Mouse (Mus musculus): ENCODE data around the gene Wnt7a. TPM values are rescaled to one million over a fixed set of nuclear protein-coding genes. Genes with fewer than 3 reads are reported as not detected.

Wnt7a gene
- polyA plus RNA-seq, 1 experiment: not detected

- Histone ChIP-seq H3ac (ENCODE audit: control insufficient read depth, insufficient read length) (no peak overlapping the region), H3K36me3 (ENCODE audit: control insufficient read depth, insufficient read depth) (no peaks in the 10 kb centered on the region), H3K27me3 (ENCODE audit: control insufficient read depth, insufficient read depth, insufficient read length) (peaks cover 53% of the 10 kb centered on the region), H3K79me2 (ENCODE audit: control insufficient read depth, insufficient read depth) (no peaks in the 10 kb centered on the region), H3K4me3 (no peak overlapping the region), H3K4me2 (ENCODE audit: low read depth) (no peak overlapping the region)
- TF ChIP-seq CEBPB (IDR thresholded peaks at IDR 0.05; ENCODE audit: insufficient read depth, poor library complexity, severe bottlenecking): no peak
- TF ChIP-seq POLR2AphosphoS2 (IDR thresholded peaks at IDR 0.05; ENCODE audit: insufficient read length, low read depth): no peak
- no peak for TF ChIP-seq TCF12 (IDR thresholded peaks at IDR 0.05; ENCODE audit: insufficient read depth, poor library complexity, severe bottlenecking)
- TF ChIP-seq SRF (IDR thresholded peaks at IDR 0.05; ENCODE audit: control insufficient read depth, insufficient read length, low read depth): no peak
- no peak for TF ChIP-seq USF1 (IDR thresholded peaks at IDR 0.05; ENCODE audit: low read depth)
- no peak for TF ChIP-seq MAX (IDR thresholded peaks at IDR 0.05; ENCODE audit: low read depth)
- TF ChIP-seq POLR2A (IDR thresholded peaks at IDR 0.05; ENCODE audit: insufficient read length, low read depth): no peak
- no peak for TF ChIP-seq E2F4 (IDR thresholded peaks at IDR 0.05; ENCODE audit: insufficient read depth)
- TF ChIP-seq MYOD1 (IDR thresholded peaks at IDR 0.05; ENCODE audit: control insufficient read depth in 1 of 3, insufficient read length in 2 of 3, low read depth in 2 of 3): no peak
- no peak for TF ChIP-seq REST (IDR thresholded peaks at IDR 0.05; ENCODE audit: insufficient read depth, insufficient read length)
- no peak for TF ChIP-seq TCF3 (IDR thresholded peaks at IDR 0.05; ENCODE audit: insufficient read length, low read depth)
- no peak for TF ChIP-seq MYOG (IDR thresholded peaks at IDR 0.05; ENCODE audit: control insufficient read depth in 1 of 3, insufficient read depth in 1 of 3, insufficient read length in 2 of 3, low read depth in 2 of 3)
Observed at GRCm38 (mm10) chr6:91421629-91422028, 10.5 kb upstream of the Wnt7a start.

GRCm38 (mm10) chr6:91417291-91417845, 6.2 kb upstream of the Wnt7a start:
- Histone ChIP-seq H3K4me3 (no peak overlapping the region), H3K36me3 (ENCODE audit: control insufficient read depth, insufficient read depth) (no peaks in the 10 kb centered on the region), H3K4me2 (ENCODE audit: low read depth) (no peak overlapping the region), H3K27me3 (ENCODE audit: control insufficient read depth, insufficient read depth, insufficient read length) (peaks cover 53% of the 10 kb centered on the region), H3ac (ENCODE audit: control insufficient read depth, insufficient read length) (no peak overlapping the region), H3K79me2 (ENCODE audit: control insufficient read depth, insufficient read depth) (no peaks in the 10 kb centered on the region)
- TF ChIP-seq E2F4 (IDR thresholded peaks at IDR 0.05; ENCODE audit: insufficient read depth) (no peak), MYOG (IDR thresholded peaks at IDR 0.05; ENCODE audit: control insufficient read depth in 1 of 3, insufficient read depth in 1 of 3, insufficient read length in 2 of 3, low read depth in 2 of 3) (no peak), REST (IDR thresholded peaks at IDR 0.05; ENCODE audit: insufficient read depth, insufficient read length) (no peak), MYOD1 (IDR thresholded peaks at IDR 0.05; ENCODE audit: control insufficient read depth in 1 of 3, insufficient read length in 2 of 3, low read depth in 2 of 3) (no peak), SRF (IDR thresholded peaks at IDR 0.05; ENCODE audit: control insufficient read depth, insufficient read length, low read depth) (no peak), TCF3 (IDR thresholded peaks at IDR 0.05; ENCODE audit: insufficient read length, low read depth) (no peak), POLR2AphosphoS2 (IDR thresholded peaks at IDR 0.05; ENCODE audit: insufficient read length, low read depth) (no peak), MAX (IDR thresholded peaks at IDR 0.05; ENCODE audit: low read depth) (no peak), POLR2A (IDR thresholded peaks at IDR 0.05; ENCODE audit: insufficient read length, low read depth) (no peak), USF1 (IDR thresholded peaks at IDR 0.05; ENCODE audit: low read depth) (no peak), CEBPB (IDR thresholded peaks at IDR 0.05; ENCODE audit: insufficient read depth, poor library complexity, severe bottlenecking) (no peak), TCF12 (IDR thresholded peaks at IDR 0.05; ENCODE audit: insufficient read depth, poor library complexity, severe bottlenecking) (no peak)

GRCm38 (mm10) chr6:91416146-91416545, 5.0 kb upstream of the Wnt7a start:
- Histone ChIP-seq H3K4me3 (no peak overlapping the region), H3K4me2 (ENCODE audit: low read depth) (no peak overlapping the region), H3K79me2 (ENCODE audit: control insufficient read depth, insufficient read depth) (no peaks in the 10 kb centered on the region), H3K36me3 (ENCODE audit: control insufficient read depth, insufficient read depth) (no peaks in the 10 kb centered on the region), H3ac (ENCODE audit: control insufficient read depth, insufficient read length) (no peak overlapping the region), H3K27me3 (ENCODE audit: control insufficient read depth, insufficient read depth, insufficient read length) (peaks cover 53% of the 10 kb centered on the region)
- no peak for TF ChIP-seq TCF12 (IDR thresholded peaks at IDR 0.05; ENCODE audit: insufficient read depth, poor library complexity, severe bottlenecking)
- TF ChIP-seq MYOG (IDR thresholded peaks at IDR 0.05; ENCODE audit: control insufficient read depth in 1 of 3, insufficient read depth in 1 of 3, insufficient read length in 2 of 3, low read depth in 2 of 3): no peak
- no peak for TF ChIP-seq POLR2AphosphoS2 (IDR thresholded peaks at IDR 0.05; ENCODE audit: insufficient read length, low read depth)
- no peak for TF ChIP-seq E2F4 (IDR thresholded peaks at IDR 0.05; ENCODE audit: insufficient read depth)
- no peak for TF ChIP-seq POLR2A (IDR thresholded peaks at IDR 0.05; ENCODE audit: insufficient read length, low read depth)
- TF ChIP-seq CEBPB (IDR thresholded peaks at IDR 0.05; ENCODE audit: insufficient read depth, poor library complexity, severe bottlenecking): no peak
- no peak for TF ChIP-seq USF1 (IDR thresholded peaks at IDR 0.05; ENCODE audit: low read depth)
- TF ChIP-seq REST (IDR thresholded peaks at IDR 0.05; ENCODE audit: insufficient read depth, insufficient read length): no peak
- no peak for TF ChIP-seq MYOD1 (IDR thresholded peaks at IDR 0.05; ENCODE audit: control insufficient read depth in 1 of 3, insufficient read length in 2 of 3, low read depth in 2 of 3)
- TF ChIP-seq MAX (IDR thresholded peaks at IDR 0.05; ENCODE audit: low read depth): no peak
- no peak for TF ChIP-seq TCF3 (IDR thresholded peaks at IDR 0.05; ENCODE audit: insufficient read length, low read depth)

- TF ChIP-seq REST (IDR thresholded peaks at IDR 0.05; ENCODE audit: insufficient read depth, insufficient read length) (no peak), SRF (IDR thresholded peaks at IDR 0.05; ENCODE audit: control insufficient read depth, insufficient read length, low read depth) (no peak), MYOD1 (IDR thresholded peaks at IDR 0.05; ENCODE audit: control insufficient read depth in 1 of 3, insufficient read length in 2 of 3, low read depth in 2 of 3) (no peak), TCF12 (IDR thresholded peaks at IDR 0.05; ENCODE audit: insufficient read depth, poor library complexity, severe bottlenecking) (no peak), USF1 (IDR thresholded peaks at IDR 0.05; ENCODE audit: low read depth) (no peak), MAX (IDR thresholded peaks at IDR 0.05; ENCODE audit: low read depth) (no peak), TCF3 (IDR thresholded peaks at IDR 0.05; ENCODE audit: insufficient read length, low read depth) (no peak)
- Histone ChIP-seq H3K36me3 (ENCODE audit: control insufficient read depth, insufficient read depth) (no peaks in the 10 kb centered on the region), H3K4me3 (no peak overlapping the region), H3K4me2 (ENCODE audit: low read depth) (no peak overlapping the region), H3K27me3 (ENCODE audit: control insufficient read depth, insufficient read depth, insufficient read length) (peaks cover 66% of the 10 kb centered on the region), H3ac (ENCODE audit: control insufficient read depth, insufficient read length) (no peak overlapping the region), H3K79me2 (ENCODE audit: control insufficient read depth, insufficient read depth) (no peaks in the 10 kb centered on the region)
Observed at GRCm38 (mm10) chr6:91414890-91415289, 3.7 kb upstream of the Wnt7a start.

All from myocyte (in vitro differentiated cells).